Mouse (Mus musculus) layer of hippocampus, adult 18-20 months (tissue): ENCODE results near the gene Pde4d. TPM values are rescaled to one million over a fixed set of nuclear protein-coding genes. Genes with fewer than 3 reads are reported as not detected.
A peak's percentile ranks its signal among the peaks of the same experiment; 100 is the strongest.

ENCODE experiments used
- DNase-seq, 2 experiments: peaks; one replicate each; pipeline ENCODE4 v3.0.0; 2022; ENCODE audit warnings: low spot score in 2 of 2
- total RNA-seq, 2 experiments: library from RNA; stranded (reverse); gene quantifications; 2 replicates each; pipeline ENCODE4 v1.2.3; 2021

Pde4d gene
- total RNA-seq, 2 experiments from 2014 or later: 67.4 to 71.2 TPM

GRCm38 (mm10) chr13:109908386-109908785 lies 1458.6 kb downstream of the Pde4d start:
- DNase-seq: no peak

GRCm38 (mm10) chr13:109909111-109909510 lies 1459.4 kb downstream of the Pde4d start:
- no peak for DNase-seq

GRCm38 (mm10) chr13:109910915-109911314 lies 1461.2 kb downstream of the Pde4d start:
- DNase-seq: no peak

- DNase-seq: no peak
Measured at GRCm38 (mm10) chr13:109912635-109913034, 1462.9 kb downstream of the Pde4d start.

GRCm38 (mm10) chr13:109914246-109914645 lies 1464.5 kb downstream of the Pde4d start:
- DNase-seq: no peak

GRCm38 (mm10) chr13:109914846-109915245 lies 1465.1 kb downstream of the Pde4d start:
- DNase-seq: no peak

GRCm38 (mm10) chr13:109915501-109915900 lies 1465.8 kb downstream of the Pde4d start:
- no peak for DNase-seq

- no peak for DNase-seq
Measured at GRCm38 (mm10) chr13:109915964-109916363, 1466.2 kb downstream of the Pde4d start.

- DNase-seq: no peak
Measured at GRCm38 (mm10) chr13:109917551-109917950, 1467.8 kb downstream of the Pde4d start.

- DNase-seq: no peak
Measured at GRCm38 (mm10) chr13:109918631-109919030, 1468.9 kb downstream of the Pde4d start.

GRCm38 (mm10) chr13:109920256-109920655 lies 1470.5 kb downstream of the Pde4d start:
- no peak for DNase-seq

- DNase-seq: no peak
Measured at GRCm38 (mm10) chr13:109921336-109922038, 1471.7 kb downstream of the Pde4d start.

- peak; percentile 30 to 82 for DNase-seq
Measured at GRCm38 (mm10) chr13:109922228-109922627, 1472.5 kb downstream of the Pde4d start.

- no peak for DNase-seq
Measured at GRCm38 (mm10) chr13:109922782-109923181, 1473.0 kb downstream of the Pde4d start.

GRCm38 (mm10) chr13:109924771-109925170 lies 1475.0 kb downstream of the Pde4d start:
- no peak for DNase-seq

- peak; percentile 82 to 92 for DNase-seq
Measured at GRCm38 (mm10) chr13:109926277-109926920, 1476.7 kb downstream of the Pde4d start.

GRCm38 (mm10) chr13:109927782-109928181 lies 1478.0 kb downstream of the Pde4d start:
- DNase-seq: no peak

- DNase-seq: peak; percentile 18 to 61
Measured at GRCm38 (mm10) chr13:109932688-109933087, 1482.9 kb downstream of the Pde4d start.

- DNase-seq: no peak
Measured at GRCm38 (mm10) chr13:109933554-109933953, 1483.8 kb downstream of the Pde4d start.

- no peak for DNase-seq
Measured at GRCm38 (mm10) chr13:109936866-109937265, 1487.1 kb downstream of the Pde4d start.

- no peak for DNase-seq
Measured at GRCm38 (mm10) chr13:109944822-109945551, 1495.2 kb downstream of the Pde4d start.

GRCm38 (mm10) chr13:109951466-109951865 lies 1501.7 kb downstream of the Pde4d start:
- DNase-seq: no peak
